Mouse (Mus musculus): ENCODE measurements around the gene Smok3b. TPM values are rescaled to one million over a fixed set of nuclear protein-coding genes. Genes with fewer than 3 reads are reported as not detected.

Gene Smok3b
- polyA plus RNA-seq, 1 experiment from 2014 or later, result not detected

GRCm38 (mm10) chr5:138080456-138080855 is 59.2 kb downstream of the Smok3b start:
- Histone ChIP-seq H3K4me3 (ENCODE audit: low read depth, low read length) (no peak overlapping the region), H3K36me3 (ENCODE audit: control insufficient read depth, insufficient read depth, low read length) (no peaks in the 10 kb centered on the region), H3K4me2 (no peak overlapping the region), H3K27me3 (replicated peaks; ENCODE audit: control insufficient read depth, insufficient read depth, low read length) (no peaks in the 10 kb centered on the region), H3K27ac (ENCODE audit: low read depth, low read length) (no peak overlapping the region), H3K4me1 (replicated peaks; ENCODE audit: control insufficient read depth, insufficient read depth, low read length) (0 out of 2 replicates have a peak, but pooled peaks cover 4% of the 10 kb centered on the region), H3K9me3 (ENCODE audit: control insufficient read depth, low read length) (no peaks in the 10 kb centered on the region), H3K9ac (ENCODE audit: low read depth, low read length) (no peak overlapping the region)
- ATAC-seq (replicated peaks; ENCODE audit: low FRiP score) (no peak), DNase-seq (ENCODE audit: low spot score) (no peak)
- 89% methylated on average over 5 of the region's 5 CpGs for WGBS

- Histone ChIP-seq H3K9me3 (ENCODE audit: control insufficient read depth, low read length) (no peaks in the 10 kb centered on the region), H3K4me3 (ENCODE audit: low read depth, low read length) (no peak overlapping the region), H3K27me3 (replicated peaks; ENCODE audit: control insufficient read depth, insufficient read depth, low read length) (no peaks in the 10 kb centered on the region), H3K4me2 (no peak overlapping the region), H3K36me3 (ENCODE audit: control insufficient read depth, insufficient read depth, low read length) (no peaks in the 10 kb centered on the region), H3K9ac (ENCODE audit: low read depth, low read length) (no peak overlapping the region), H3K4me1 (replicated peaks; ENCODE audit: control insufficient read depth, insufficient read depth, low read length) (peaks cover 4% of the 10 kb centered on the region; the same call in 1 of the 2 replicates), H3K27ac (ENCODE audit: low read depth, low read length) (no peak overlapping the region)
- WGBS, result 77% methylated on average over 9 of the region's 9 CpGs
- ATAC-seq (replicated peaks; ENCODE audit: low FRiP score) (no peak), DNase-seq (ENCODE audit: low spot score) (no peak)
Observed at GRCm38 (mm10) chr5:138081446-138081845, 60.2 kb downstream of the Smok3b start.

DNA sequence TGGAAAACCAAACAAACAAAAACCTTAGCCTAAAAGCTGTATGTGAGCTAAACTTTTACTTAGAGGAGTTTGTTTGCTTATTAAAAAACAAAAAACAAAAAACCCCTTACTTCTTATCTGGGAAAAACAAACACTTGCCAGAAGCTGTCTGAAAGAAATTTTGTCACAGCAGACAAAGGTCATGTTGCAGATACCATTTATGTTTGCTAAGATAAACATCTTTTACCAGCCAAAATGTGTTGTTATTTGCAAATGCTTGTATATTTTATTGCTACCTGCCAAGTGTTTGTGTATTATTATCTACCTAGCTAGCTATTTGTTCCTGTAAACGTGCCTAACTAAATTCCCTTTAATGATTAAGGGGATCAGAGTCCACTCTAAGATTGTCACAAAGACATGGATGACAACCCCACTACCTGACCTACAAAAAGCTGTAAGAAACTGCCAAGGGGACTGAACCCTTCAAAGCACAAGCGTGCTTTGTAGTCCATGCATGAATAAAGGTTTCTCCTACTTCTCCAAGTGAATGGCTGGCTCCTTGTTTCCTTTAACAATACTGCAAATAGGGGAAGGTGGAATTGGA is 62.2 kb downstream of the Smok3b start:
- H3K9ac ChIP-seq (ENCODE audit: low read depth, low read length), result no peak overlapping the region
- DNase-seq (ENCODE audit: low spot score) (no peak), ATAC-seq (replicated peaks; ENCODE audit: low FRiP score) (no peak)
- H3K27me3 ChIP-seq (replicated peaks; ENCODE audit: control insufficient read depth, insufficient read depth, low read length), result no peaks in the 10 kb centered on the region
- no peaks in the 10 kb centered on the region; the same call in 1 of the 2 replicates for H3K36me3 ChIP-seq (ENCODE audit: control insufficient read depth, insufficient read depth, low read length)
- 59% methylated on average over 2 of the region's 2 CpGs for WGBS
- no peak overlapping the region for H3K27ac ChIP-seq (ENCODE audit: low read depth, low read length)
- no peak overlapping the region for H3K4me3 ChIP-seq (ENCODE audit: low read depth, low read length)
- H3K4me1 ChIP-seq (replicated peaks; ENCODE audit: control insufficient read depth, insufficient read depth, low read length), result peaks cover 4% of the 10 kb centered on the region; the same call in 1 of the 2 replicates
- H3K9me3 ChIP-seq (ENCODE audit: control insufficient read depth, low read length), result no peaks in the 10 kb centered on the region
- H3K4me2 ChIP-seq, result no peak overlapping the region

DNA sequence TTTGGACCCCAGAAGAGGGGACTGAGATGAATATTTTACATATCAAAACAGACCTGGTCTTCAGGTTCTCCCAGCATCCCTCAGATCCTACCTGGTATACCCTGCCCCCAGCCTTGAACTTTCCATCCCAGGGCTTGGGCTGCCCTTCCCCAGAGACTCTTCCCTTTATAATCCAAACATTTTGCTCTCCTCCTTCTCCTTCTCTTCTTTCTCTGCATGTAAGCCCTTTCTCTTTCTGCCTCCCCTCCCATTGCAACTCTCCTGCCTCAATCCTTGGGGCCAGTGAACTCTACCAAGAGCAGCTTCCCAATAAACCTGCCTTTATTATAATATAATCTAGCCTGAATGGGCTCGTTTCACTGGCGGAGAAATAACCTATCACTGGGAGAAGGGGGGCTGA is 62.7 kb downstream of the Smok3b start:
- Histone ChIP-seq H3K9ac (ENCODE audit: low read depth, low read length) (no peak overlapping the region), H3K4me2 (peak overlapping the region; percentile 87)
- WGBS, result 94% methylated on average over 2 of the region's 2 CpGs

DNA sequence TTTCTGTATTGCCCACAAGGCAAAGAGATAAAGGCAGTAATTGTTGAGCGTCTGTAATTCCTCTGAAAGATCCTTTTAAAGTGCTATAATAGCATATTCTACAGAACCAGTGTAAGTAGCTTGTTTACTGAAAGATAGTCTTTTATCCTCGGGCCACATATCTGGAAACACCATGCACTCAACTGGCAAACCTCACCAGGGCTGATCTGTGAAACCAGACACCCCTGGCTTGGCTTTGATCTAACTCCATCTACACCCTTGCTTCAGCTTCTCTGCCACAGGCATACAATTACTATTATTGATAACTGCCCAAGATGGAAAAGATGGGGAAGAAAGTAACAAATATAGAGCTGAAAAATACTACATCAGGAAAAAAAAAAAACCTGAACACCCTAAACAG is 63.3 kb downstream of the Smok3b start:
- 26% methylated on average over 2 of the region's 2 CpGs for WGBS
- peak overlapping the region; percentile 46; the same call in 1 of the 2 replicates for H3K27ac ChIP-seq (ENCODE audit: low read depth, low read length)
- H3K4me2 ChIP-seq, result peak overlapping the region; percentile 87
- H3K9ac ChIP-seq (ENCODE audit: low read depth, low read length), result no peak overlapping the region
- ATAC-seq (replicated peaks; ENCODE audit: low FRiP score), result peak; percentile 76
- peak overlapping the region; percentile 95 for H3K4me3 ChIP-seq (ENCODE audit: low read depth, low read length)
- H3K9me3 ChIP-seq (ENCODE audit: control insufficient read depth, low read length), result no peaks in the 10 kb centered on the region
- no peaks in the 10 kb centered on the region; the same call in 1 of the 2 replicates for H3K36me3 ChIP-seq (ENCODE audit: control insufficient read depth, insufficient read depth, low read length)
- no peaks in the 10 kb centered on the region for H3K27me3 ChIP-seq (replicated peaks; ENCODE audit: control insufficient read depth, insufficient read depth, low read length)
- DNase-seq (ENCODE audit: low spot score), result no peak
- peaks cover 9% of the 10 kb centered on the region; the same call in 1 of the 2 replicates for H3K4me1 ChIP-seq (replicated peaks; ENCODE audit: control insufficient read depth, insufficient read depth, low read length)

More for the DNA sequence above, 62.7 kb downstream of the Smok3b start:
- no peak for DNase-seq (ENCODE audit: low spot score)
- no peak for ATAC-seq (replicated peaks; ENCODE audit: low FRiP score)
- Histone ChIP-seq H3K27ac (ENCODE audit: low read depth, low read length) (peak overlapping the region; percentile 46; the same call in 1 of the 2 replicates), H3K4me1 (replicated peaks; ENCODE audit: control insufficient read depth, insufficient read depth, low read length) (peaks cover 4% of the 10 kb centered on the region; the same call in 1 of the 2 replicates), H3K9me3 (ENCODE audit: control insufficient read depth, low read length) (no peaks in the 10 kb centered on the region), H3K36me3 (ENCODE audit: control insufficient read depth, insufficient read depth, low read length) (no peaks in the 10 kb centered on the region; the same call in 1 of the 2 replicates), H3K27me3 (replicated peaks; ENCODE audit: control insufficient read depth, insufficient read depth, low read length) (no peaks in the 10 kb centered on the region), H3K4me3 (ENCODE audit: low read depth, low read length) (no peak overlapping the region)

DNA sequence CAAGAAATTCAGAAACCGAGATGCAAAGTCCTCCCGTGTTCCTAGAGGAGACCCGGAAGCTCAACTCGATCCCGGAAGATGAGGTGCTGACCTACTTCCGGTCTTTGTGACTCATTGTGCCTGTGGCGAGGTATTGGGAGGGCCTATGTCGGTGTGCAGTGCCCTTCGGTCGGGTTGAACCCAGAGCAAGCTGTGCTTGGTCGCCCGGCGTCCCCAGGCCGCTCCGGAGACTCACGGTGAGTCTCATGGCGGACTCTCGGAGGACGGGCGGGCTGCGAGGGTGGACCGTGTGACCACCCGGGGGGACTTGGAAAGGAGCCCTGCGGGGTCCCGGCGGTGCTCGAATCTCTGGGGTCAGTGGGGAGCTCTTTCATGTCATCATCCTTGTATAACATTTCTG is 63.8 kb downstream of the Smok3b start, which contains the start of gene Zkscan1:
Zkscan1 (plus strand) TSS at position 89 of the 400 bp plus-strand sequence.
- Histone ChIP-seq H3K9ac (ENCODE audit: low read depth, low read length) (peak within 1 kb of the TSS; percentile 98), H3K27me3 (replicated peaks; ENCODE audit: control insufficient read depth, insufficient read depth, low read length) (no peaks in the 10 kb centered on the region), H3K4me3 (ENCODE audit: low read depth, low read length) (peak within 1 kb of the TSS; percentile 95), H3K36me3 (ENCODE audit: control insufficient read depth, insufficient read depth, low read length) (no peaks in the 10 kb centered on the region; the same call in 1 of the 2 replicates), H3K9me3 (ENCODE audit: control insufficient read depth, low read length) (no peaks in the 10 kb centered on the region), H3K27ac (ENCODE audit: low read depth, low read length) (peak within 1 kb of the TSS; percentile 85), H3K4me2 (peak within 1 kb of the TSS; percentile 87), H3K4me1 (replicated peaks; ENCODE audit: control insufficient read depth, insufficient read depth, low read length) (peaks cover 9% of the 10 kb centered on the region; the same call in 1 of the 2 replicates)
- under 1% methylated on average over 27 of the region's 27 CpGs for WGBS
- ATAC-seq (replicated peaks; ENCODE audit: low FRiP score), result peak; percentile 95
- peak; percentile 75 for DNase-seq (ENCODE audit: low spot score)

GRCm38 (mm10) chr5:138085421-138085911 is 64.2 kb downstream of the Smok3b start:
- Histone ChIP-seq H3K27ac (ENCODE audit: low read depth, low read length) (peak overlapping the region; percentile 85), H3K36me3 (ENCODE audit: control insufficient read depth, insufficient read depth, low read length) (no peaks in the 10 kb centered on the region; the same call in 1 of the 2 replicates), H3K4me3 (ENCODE audit: low read depth, low read length) (peak overlapping the region; percentile 95), H3K9me3 (ENCODE audit: control insufficient read depth, low read length) (no peaks in the 10 kb centered on the region), H3K4me2 (peak overlapping the region; percentile 87), H3K4me1 (replicated peaks; ENCODE audit: control insufficient read depth, insufficient read depth, low read length) (peaks cover 9% of the 10 kb centered on the region; the same call in 1 of the 2 replicates), H3K27me3 (replicated peaks; ENCODE audit: control insufficient read depth, insufficient read depth, low read length) (no peaks in the 10 kb centered on the region), H3K9ac (ENCODE audit: low read depth, low read length) (peak overlapping the region; percentile 98)
- peak; percentile 35 for DNase-seq (ENCODE audit: low spot score)
- no peak for ATAC-seq (replicated peaks; ENCODE audit: low FRiP score)
- under 1% methylated on average over 18 of the region's 18 CpGs for WGBS

- Histone ChIP-seq H3K36me3 (ENCODE audit: control insufficient read depth, insufficient read depth, low read length) (no peaks in the 10 kb centered on the region; the same call in 1 of the 2 replicates), H3K4me2 (peak overlapping the region; percentile 87; the same call in 1 of the 2 replicates), H3K4me1 (replicated peaks; ENCODE audit: control insufficient read depth, insufficient read depth, low read length) (peaks cover 9% of the 10 kb centered on the region; the same call in 1 of the 2 replicates), H3K27ac (ENCODE audit: low read depth, low read length) (no peak overlapping the region), H3K27me3 (replicated peaks; ENCODE audit: control insufficient read depth, insufficient read depth, low read length) (no peaks in the 10 kb centered on the region), H3K4me3 (ENCODE audit: low read depth, low read length) (peak overlapping the region; percentile 95; the same call in 1 of the 2 replicates), H3K9me3 (ENCODE audit: control insufficient read depth, low read length) (no peaks in the 10 kb centered on the region), H3K9ac (ENCODE audit: low read depth, low read length) (no peak overlapping the region)
- no peak for ATAC-seq (replicated peaks; ENCODE audit: low FRiP score)
- 89% methylated on average over 3 of the region's 3 CpGs for WGBS
- DNase-seq (ENCODE audit: low spot score), result no peak
Observed at GRCm38 (mm10) chr5:138086842-138087241, 65.6 kb downstream of the Smok3b start.
